Mouse (Mus musculus) embryonic facial prominence, embryonic 13.5 days (tissue): ENCODE results near the gene Ace3. TPM values are rescaled to one million over a fixed set of nuclear protein-coding genes. Genes with fewer than 3 reads are reported as not detected.
"Not testable (repeated sequence)": the region's sequence is repeated elsewhere in the genome, so short reads cannot be mapped to it uniquely, and the experiment has no call there.

Source experiments
- ATAC-seq: fragments of 200-750 bp; cut with Nextera tagmentation; 2 replicates; pipeline ENCODE4 v1.8.0; 2017; ENCODE audit warnings: low read depth; ENCODE audit not compliant: insufficient number of reproducible peaks, insufficient read depth, low FRiP score, low TSS enrichment
- H3K27ac ChIP-seq: fragments of 300-500 bp; sonication (generic); 2 replicates; pipeline ENCODE4 v1.5.1; 2015; ENCODE audit warnings: moderate library complexity, mild to moderate bottlenecking, inconsistent platforms
- H3K27me3 ChIP-seq: fragments of 300-500 bp; sonication (generic); 2 replicates; pipeline ENCODE4 v1.6.1; 2015; ENCODE audit warnings: mild to moderate bottlenecking, inconsistent platforms
- H3K36me3 ChIP-seq: fragments of 300-500 bp; sonication (generic); 2 replicates; pipeline ENCODE4 v1.6.1; 2015; ENCODE audit warnings: mild to moderate bottlenecking, inconsistent platforms
- H3K4me1 ChIP-seq: fragments of 300-500 bp; sonication (generic); 2 replicates; pipeline ENCODE4 v1.6.1; 2015; ENCODE audit warnings: inconsistent platforms
- H3K4me2 ChIP-seq: fragments of 300-500 bp; sonication (generic); 2 replicates; pipeline ENCODE4 v1.6.1; 2015; ENCODE audit warnings: moderate library complexity, mild to moderate bottlenecking, inconsistent platforms
- H3K4me3 ChIP-seq: fragments of 300-500 bp; sonication (generic); 2 replicates; pipeline ENCODE4 v1.5.1; 2015; ENCODE audit warnings: mild to moderate bottlenecking, inconsistent platforms
- H3K9ac ChIP-seq: fragments of 300-500 bp; sonication (generic); 2 replicates; pipeline ENCODE4 v1.6.1; 2015; ENCODE audit warnings: mild to moderate bottlenecking, inconsistent platforms
- H3K9me3 ChIP-seq: fragments of 300-500 bp; sonication (generic); 2 replicates; pipeline ENCODE4 v1.6.1; 2016; ENCODE audit warnings: inconsistent platforms
- WGBS: fragments of 180-500 bp; shearing (Covaris S2); methylation state at CpG from one replicate; pipeline ENCODE4 v1.1.7; 2015; ENCODE audit warnings: mixed read lengths; 5-methylcytosine and 5-hydroxymethylcytosine counted together
- polyA plus RNA-seq: library from polyadenylated mRNA; unstranded; fragments of >200 nt; fragmentation: Nextera tagmentation; extraction: Ambion mirVana; gene quantifications from 2 replicates; pipeline ENCODE4 v1.2.1, GENCODE M21; 2015

Gene Ace3
- polyA plus RNA-seq, 1 experiment from 2014 or later = not detected

- Histone ChIP-seq H3K36me3 (no peaks in the 10 kb centered on the region), H3K4me1 (peaks cover 10% of the 10 kb centered on the region), H3K27me3 (peaks cover 36% of the 10 kb centered on the region), H3K9ac (peak overlapping the region; percentile 55), H3K27ac (no peak overlapping the region), H3K9me3 (no peaks in the 10 kb centered on the region), H3K4me2 (peak overlapping the region; percentile 61), H3K4me3 (peak overlapping the region; percentile 33)
- 1% methylated on average over 49 of the region's 50 CpGs for WGBS
- ATAC-seq = no peak
These were observed 25.7 kb downstream of the Ace3 start for GRCm38 (mm10) chr11:106020051-106020763.

- no peak overlapping the region for H3K27ac ChIP-seq
- H3K36me3 ChIP-seq = peaks cover 7% of the 10 kb centered on the region; the same call in 1 of the 2 replicates
These were observed 31.3 kb downstream of the Ace3 start for GRCm38 (mm10) chr11:106025774-106026173.

GRCm38 (mm10) chr11:106026465-106027151 lies 32.1 kb downstream of the Ace3 start:
- no peaks in the 10 kb centered on the region for H3K9me3 ChIP-seq
- peaks cover 7% of the 10 kb centered on the region; the same call in 1 of the 2 replicates for H3K36me3 ChIP-seq
- peaks cover 6% of the 10 kb centered on the region; the same call in 1 of the 2 replicates for H3K27me3 ChIP-seq
- H3K4me2 ChIP-seq = no peak overlapping the region
- no peaks in the 10 kb centered on the region for H3K4me1 ChIP-seq
- H3K27ac ChIP-seq = no peak overlapping the region
- no peak for ATAC-seq
- 34% methylated on average over 11 of the region's 11 CpGs for WGBS
- no peak overlapping the region for H3K9ac ChIP-seq
- H3K4me3 ChIP-seq = no peak overlapping the region

More at GRCm38 (mm10) chr11:106025774-106026173, 31.3 kb downstream of the Ace3 start:
- Histone ChIP-seq H3K9me3 (no peaks in the 10 kb centered on the region), H3K27me3 (peaks cover 13% of the 10 kb centered on the region), H3K4me3 (no peak overlapping the region), H3K9ac (no peak overlapping the region), H3K4me2 (no peak overlapping the region), H3K4me1 (no peaks in the 10 kb centered on the region)
- ATAC-seq = 0 out of 2 replicates have a peak, but pooled peaks have one; percentile 20
- 84% methylated on average over 3 of the region's 3 CpGs for WGBS

- H3K27me3 ChIP-seq = no peaks in the 10 kb centered on the region
- no peak overlapping the region for H3K9ac ChIP-seq
- no peak overlapping the region for H3K27ac ChIP-seq
- H3K4me3 ChIP-seq = no peak overlapping the region
- H3K4me2 ChIP-seq = no peak overlapping the region
- WGBS = 87% methylated on average over 5 of the region's 5 CpGs
- peaks cover 7% of the 10 kb centered on the region; the same call in 1 of the 2 replicates for H3K36me3 ChIP-seq
- no peaks in the 10 kb centered on the region for H3K4me1 ChIP-seq
- ATAC-seq = no peak
- H3K9me3 ChIP-seq = no peaks in the 10 kb centered on the region
These were observed 33.1 kb downstream of the Ace3 start for GRCm38 (mm10) chr11:106027607-106028006.

- H3K9me3 ChIP-seq, H3K27me3 ChIP-seq, ATAC-seq, H3K36me3 ChIP-seq: not testable (repeated sequence)
- 0 out of 2 replicates have a peak overlapping the region, but pooled peaks have one; percentile 37 for H3K4me2 ChIP-seq
- 26% methylated on average over 5 of the region's 25 CpGs for WGBS
- H3K27ac ChIP-seq = peak overlapping the region; percentile 64; the same call in 1 of the 2 replicates
- H3K4me1 ChIP-seq = peaks cover 13% of the 10 kb centered on the region
- H3K4me3 ChIP-seq = peak overlapping the region; percentile 40
- H3K9ac ChIP-seq = peak overlapping the region; percentile 61; the same call in 1 of the 2 replicates
These were observed 37.6 kb downstream of the Ace3 start for GRCm38 (mm10) chr11:106032074-106032473.

- ATAC-seq = peak; percentile 60
- H3K4me2 ChIP-seq = peak overlapping the region; percentile 48
These were observed 39.0 kb downstream of the Ace3 start for GRCm38 (mm10) chr11:106033491-106033919.

GRCm38 (mm10) chr11:106034986-106035385 lies 40.5 kb downstream of the Ace3 start:
- no peak overlapping the region for H3K4me3 ChIP-seq
- peaks cover 33% of the 10 kb centered on the region for H3K4me1 ChIP-seq
- 86% methylated on average over 9 of the region's 9 CpGs for WGBS
- no peaks in the 10 kb centered on the region for H3K27me3 ChIP-seq
- H3K36me3 ChIP-seq = peaks cover 4% of the 10 kb centered on the region
- no peak overlapping the region for H3K27ac ChIP-seq
- H3K9ac ChIP-seq = no peak overlapping the region
- no peaks in the 10 kb centered on the region for H3K9me3 ChIP-seq
- H3K4me2 ChIP-seq = no peak overlapping the region
- ATAC-seq = no peak

More at GRCm38 (mm10) chr11:106033491-106033919, 39.0 kb downstream of the Ace3 start:
- no peaks in the 10 kb centered on the region for H3K36me3 ChIP-seq
- no peaks in the 10 kb centered on the region for H3K27me3 ChIP-seq
- peak overlapping the region; percentile 85 for H3K27ac ChIP-seq
- H3K4me3 ChIP-seq = peak overlapping the region; percentile 21
- peak overlapping the region; percentile 60 for H3K9ac ChIP-seq
- H3K9me3 ChIP-seq = no peaks in the 10 kb centered on the region
- WGBS = 21% methylated on average over 11 of the region's 11 CpGs
- H3K4me1 ChIP-seq = peaks cover 22% of the 10 kb centered on the region

- WGBS = under 1% methylated on average over 66 of the region's 66 CpGs
- peak within 1 kb of the TSS; percentile 99 for H3K4me3 ChIP-seq
- H3K9me3 ChIP-seq = no peaks in the 10 kb centered on the region
- peak within 1 kb of the TSS; percentile 96 for H3K9ac ChIP-seq
- H3K36me3 ChIP-seq = peaks cover 4% of the 10 kb centered on the region
- ATAC-seq = peak; percentile 98
- H3K4me2 ChIP-seq = peak within 1 kb of the TSS; percentile 88
- H3K27me3 ChIP-seq = no peaks in the 10 kb centered on the region
- H3K4me1 ChIP-seq = peaks cover 33% of the 10 kb centered on the region
- peak within 1 kb of the TSS; percentile 90 for H3K27ac ChIP-seq
These were observed 42.3 kb downstream of the Ace3 start, which contains the start of gene Dcaf7 for GRCm38 (mm10) chr11:106036548-106037417. Dcaf7 (plus strand) TSS chr11:106036872.

GRCm38 (mm10) chr11:106037418-106037751 lies 42.9 kb downstream of the Ace3 start:
- peaks cover 33% of the 10 kb centered on the region for H3K4me1 ChIP-seq
- H3K4me2 ChIP-seq = peak overlapping the region; percentile 88
- 0% methylated on average over 13 of the region's 13 CpGs for WGBS
- peak overlapping the region; percentile 96 for H3K9ac ChIP-seq
- ATAC-seq = no peak
- H3K4me3 ChIP-seq = peak overlapping the region; percentile 99
- no peaks in the 10 kb centered on the region for H3K27me3 ChIP-seq
- H3K36me3 ChIP-seq = peaks cover 4% of the 10 kb centered on the region
- H3K27ac ChIP-seq = peak overlapping the region; percentile 90
- no peaks in the 10 kb centered on the region for H3K9me3 ChIP-seq

GRCm38 (mm10) chr11:106044349-106044748 lies 49.9 kb downstream of the Ace3 start:
- peaks cover 32% of the 10 kb centered on the region for H3K36me3 ChIP-seq
- no peak overlapping the region for H3K27ac ChIP-seq
- 0 out of 2 replicates have a peak, but pooled peaks cover 4% of the 10 kb centered on the region for H3K4me1 ChIP-seq
- no peaks in the 10 kb centered on the region for H3K27me3 ChIP-seq
- no peak overlapping the region for H3K9ac ChIP-seq
- H3K4me3 ChIP-seq = no peak overlapping the region
- no peak for ATAC-seq
- no peaks in the 10 kb centered on the region for H3K9me3 ChIP-seq
- H3K4me2 ChIP-seq = no peak overlapping the region

- H3K27me3 ChIP-seq = no peaks in the 10 kb centered on the region
- H3K27ac ChIP-seq = no peak overlapping the region
- H3K4me2 ChIP-seq = no peak overlapping the region
- H3K4me3 ChIP-seq = no peak overlapping the region
- H3K36me3 ChIP-seq = peaks cover 36% of the 10 kb centered on the region
- no peaks in the 10 kb centered on the region for H3K9me3 ChIP-seq
- H3K4me1 ChIP-seq = no peaks in the 10 kb centered on the region
- H3K9ac ChIP-seq = no peak overlapping the region
- no peak for ATAC-seq
- 93% methylated on average over 1 of the region's 1 CpGs for WGBS
These were observed 50.8 kb downstream of the Ace3 start for GRCm38 (mm10) chr11:106045256-106045655.
